Mouse (Mus musculus): ENCODE measurements around the gene Hdc. TPM values are rescaled to one million over a fixed set of nuclear protein-coding genes. Genes with fewer than 3 reads are reported as not detected.
"Not testable (repeated sequence)": the region's sequence is repeated elsewhere in the genome, so short reads cannot be mapped to it uniquely, and the experiment has no call there.

Gene Hdc
- polyA plus RNA-seq, 1 experiment from 2014 or later: 0.52 TPM

DNA sequence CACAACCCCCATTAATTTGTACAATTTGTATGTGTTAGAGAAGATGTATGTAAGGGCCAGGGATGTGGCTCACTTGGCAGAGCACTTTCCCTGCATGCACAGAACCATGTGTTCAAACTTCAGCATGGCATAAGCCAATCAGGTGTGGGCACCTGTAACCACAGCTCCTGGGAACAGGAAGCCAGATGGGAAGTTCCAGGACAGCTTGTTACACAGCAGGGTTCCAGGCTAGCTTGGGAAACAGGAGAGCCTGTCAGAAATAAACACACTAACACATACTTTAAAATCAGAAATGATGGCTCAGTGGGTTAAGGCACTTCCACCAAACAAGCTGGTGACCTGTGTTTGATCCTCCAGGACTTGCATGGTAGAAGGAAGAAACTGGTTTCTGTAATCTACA is 4.0 kb upstream of the Hdc start:
- Histone ChIP-seq H3K9me3 (no peaks in the 10 kb centered on the region), H3K36me3 (peaks cover 9% of the 10 kb centered on the region; the same call in 1 of the 2 replicates), H3K27me3 (no peaks in the 10 kb centered on the region), H3K27ac (replicated peaks) (no peak overlapping the region), H3K4me1 (peaks cover 4% of the 10 kb centered on the region; the same call in 1 of the 2 replicates), H3K9ac (replicated peaks) (no peak overlapping the region), H3K4me3 (no peak overlapping the region), H3K4me2 (replicated peaks) (no peak overlapping the region)
- ATAC-seq (ENCODE audit: low FRiP score, low read depth): no peak

- 86% methylated on average over 2 of the region's 2 CpGs for WGBS
- Histone ChIP-seq H3K4me3 (no peak overlapping the region), H3K27ac (replicated peaks) (no peak overlapping the region), H3K9me3 (no peaks in the 10 kb centered on the region), H3K9ac (replicated peaks) (no peak overlapping the region), H3K27me3 (no peaks in the 10 kb centered on the region), H3K4me1 (peaks cover 4% of the 10 kb centered on the region; the same call in 1 of the 2 replicates), H3K4me2 (replicated peaks) (no peak overlapping the region), H3K36me3 (peaks cover 9% of the 10 kb centered on the region; the same call in 1 of the 2 replicates)
- no peak for ATAC-seq (ENCODE audit: low FRiP score, low read depth)
Measured at GRCm38 (mm10) chr2:126622455-126622854, 3.4 kb upstream of the Hdc start.

DNA sequence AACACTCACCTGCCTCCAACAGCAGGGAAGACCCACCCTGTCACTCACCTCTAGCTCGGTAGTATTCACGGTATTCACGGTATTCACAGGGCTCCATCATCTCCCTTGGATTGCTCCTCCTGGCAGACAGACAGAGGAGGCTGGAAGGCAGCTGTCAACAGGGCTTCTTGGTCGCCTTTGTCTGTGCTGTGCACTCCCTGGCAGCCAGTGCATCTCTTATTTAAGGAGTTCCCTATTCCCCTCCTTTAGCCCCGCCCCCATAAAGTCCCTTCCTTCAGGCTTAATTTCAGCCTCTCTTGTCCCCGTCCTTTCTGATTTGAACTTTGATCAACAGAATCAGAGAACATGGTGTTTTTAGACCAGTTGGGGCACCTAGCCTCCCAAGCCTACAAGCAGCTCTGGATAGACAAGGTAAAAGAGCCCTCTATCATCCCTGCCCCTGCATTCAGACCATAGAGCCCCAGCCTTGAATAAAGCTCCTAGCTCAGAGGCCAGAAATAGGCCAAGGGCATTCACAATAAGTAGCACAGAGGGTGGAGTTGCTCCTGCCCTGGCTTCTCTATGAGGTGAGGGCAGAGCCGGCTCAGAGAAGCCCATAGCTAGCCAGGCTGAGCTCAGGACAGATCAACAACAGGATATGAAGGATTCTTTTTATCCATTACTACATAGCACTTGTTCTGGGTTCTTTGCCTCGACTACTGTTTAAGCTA is 474 bp downstream of the Hdc start:
- 26% methylated on average over 8 of the region's 8 CpGs for WGBS
- no peak overlapping the region for H3K4me3 ChIP-seq
- no peak overlapping the region for H3K27ac ChIP-seq (replicated peaks)
- peaks cover 4% of the 10 kb centered on the region; the same call in 1 of the 2 replicates for H3K4me1 ChIP-seq
- ATAC-seq (ENCODE audit: low FRiP score, low read depth): no peak
- H3K9me3 ChIP-seq: no peaks in the 10 kb centered on the region
- no peak overlapping the region for H3K4me2 ChIP-seq (replicated peaks)
- no peaks in the 10 kb centered on the region for H3K27me3 ChIP-seq
- no peaks in the 10 kb centered on the region for H3K36me3 ChIP-seq
- H3K9ac ChIP-seq (replicated peaks): no peak overlapping the region

GRCm38 (mm10) chr2:126615355-126615754 is 3.7 kb downstream of the Hdc start:
- no peak overlapping the region for H3K4me3 ChIP-seq
- H3K27ac ChIP-seq (replicated peaks): no peak overlapping the region
- H3K9me3 ChIP-seq: no peaks in the 10 kb centered on the region
- ATAC-seq (ENCODE audit: low FRiP score, low read depth): no peak
- no peak overlapping the region for H3K4me2 ChIP-seq (replicated peaks)
- H3K36me3 ChIP-seq: no peaks in the 10 kb centered on the region
- H3K4me1 ChIP-seq: peaks cover 4% of the 10 kb centered on the region; the same call in 1 of the 2 replicates
- no peaks in the 10 kb centered on the region for H3K27me3 ChIP-seq
- no peak overlapping the region for H3K9ac ChIP-seq (replicated peaks)
- 91% methylated on average over 3 of the region's 3 CpGs for WGBS

GRCm38 (mm10) chr2:126609600-126609999 is 9.5 kb downstream of the Hdc start:
- not testable (repeated sequence) for H3K27ac ChIP-seq (replicated peaks); H3K9ac ChIP-seq (replicated peaks); H3K9me3 ChIP-seq; H3K36me3 ChIP-seq; H3K4me2 ChIP-seq (replicated peaks); H3K27me3 ChIP-seq; ATAC-seq (ENCODE audit: low FRiP score, low read depth); H3K4me3 ChIP-seq; H3K4me1 ChIP-seq
- 86% methylated on average over 12 of the region's 12 CpGs for WGBS

DNA sequence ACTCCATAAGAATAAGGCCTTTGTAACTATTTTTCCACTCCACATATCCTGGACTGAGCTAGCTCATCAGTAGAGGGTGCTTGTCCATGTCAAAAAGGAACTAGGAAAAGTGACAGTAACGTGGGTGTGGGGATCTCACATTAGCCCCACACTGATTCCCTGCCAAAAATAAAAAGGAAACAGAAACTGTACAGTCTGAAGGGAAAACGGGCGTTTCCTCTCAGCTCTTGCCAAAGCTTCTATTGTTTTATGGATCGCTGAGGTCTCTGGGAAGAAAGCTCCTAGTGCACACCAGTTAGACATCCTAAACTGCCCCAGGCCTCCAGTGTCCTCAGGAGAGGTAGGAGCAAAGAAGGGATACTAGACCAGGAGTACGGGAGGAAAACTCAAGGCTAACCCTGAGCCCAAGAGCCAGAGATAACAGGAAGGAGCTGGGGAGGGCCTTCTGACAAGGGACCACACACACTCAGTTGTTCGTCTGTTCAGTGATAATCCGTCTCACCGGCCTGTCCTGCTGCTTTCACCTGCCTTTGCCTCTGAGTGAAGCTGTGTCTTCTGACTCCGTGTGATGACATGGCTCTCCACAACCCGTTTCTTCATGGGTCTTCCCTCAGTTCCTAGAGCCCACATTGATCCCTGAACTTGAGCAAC is 11.4 kb downstream of the Hdc start:
- H3K36me3 ChIP-seq: no peaks in the 10 kb centered on the region
- no peak overlapping the region for H3K4me2 ChIP-seq (replicated peaks)
- ATAC-seq (ENCODE audit: low FRiP score, low read depth): no peak
- H3K4me1 ChIP-seq: no peaks in the 10 kb centered on the region
- H3K27me3 ChIP-seq: no peaks in the 10 kb centered on the region
- H3K27ac ChIP-seq (replicated peaks): no peak overlapping the region
- H3K9ac ChIP-seq (replicated peaks): no peak overlapping the region
- no peaks in the 10 kb centered on the region for H3K9me3 ChIP-seq
- no peak overlapping the region for H3K4me3 ChIP-seq
- 74% methylated on average over 10 of the region's 10 CpGs for WGBS

GRCm38 (mm10) chr2:126606688-126607062 is 12.4 kb downstream of the Hdc start:
- no peaks in the 10 kb centered on the region for H3K27me3 ChIP-seq
- H3K9ac ChIP-seq (replicated peaks): no peak overlapping the region
- no peaks in the 10 kb centered on the region for H3K4me1 ChIP-seq
- no peak overlapping the region for H3K4me2 ChIP-seq (replicated peaks)
- no peak overlapping the region for H3K27ac ChIP-seq (replicated peaks)
- 73% methylated on average over 4 of the region's 4 CpGs for WGBS
- H3K9me3 ChIP-seq: no peaks in the 10 kb centered on the region
- ATAC-seq (ENCODE audit: low FRiP score, low read depth): no peak
- no peak overlapping the region for H3K4me3 ChIP-seq
- no peaks in the 10 kb centered on the region for H3K36me3 ChIP-seq

DNA sequence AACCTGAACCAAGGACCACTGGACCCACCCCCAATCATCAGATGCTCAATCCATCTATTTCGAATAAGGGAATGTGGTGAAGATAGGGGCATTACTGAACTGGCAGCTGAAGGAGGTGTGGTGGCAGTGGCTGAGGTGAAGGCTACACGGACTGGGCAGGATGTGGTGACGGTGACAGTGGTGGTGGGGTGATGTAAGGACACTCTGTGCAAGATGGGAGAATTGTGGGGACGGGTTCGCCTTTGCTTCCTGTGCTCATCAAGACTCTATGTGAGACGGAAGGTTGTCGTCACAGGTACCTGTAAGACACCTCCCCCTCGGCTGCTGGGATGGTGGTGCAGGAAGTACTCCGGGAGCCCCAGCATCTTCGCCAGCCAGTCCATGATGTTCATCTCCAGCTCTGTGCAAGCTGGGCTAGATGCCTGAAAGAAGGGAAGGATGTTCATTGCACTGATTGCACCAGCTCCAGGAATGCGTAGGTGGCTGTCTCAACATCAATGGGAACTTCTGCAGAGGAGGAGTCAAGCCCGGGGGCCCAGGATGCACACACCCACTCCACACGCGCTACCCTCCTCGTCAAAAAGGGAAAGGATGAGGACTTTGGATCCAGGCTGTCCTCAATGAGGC is 12.9 kb downstream of the Hdc start:
- no peak for ATAC-seq (ENCODE audit: low FRiP score, low read depth)
- no peaks in the 10 kb centered on the region for H3K9me3 ChIP-seq
- no peak overlapping the region for H3K4me2 ChIP-seq (replicated peaks)
- H3K36me3 ChIP-seq: no peaks in the 10 kb centered on the region
- H3K9ac ChIP-seq (replicated peaks): no peak overlapping the region
- H3K4me1 ChIP-seq: no peaks in the 10 kb centered on the region
- no peaks in the 10 kb centered on the region for H3K27me3 ChIP-seq
- H3K27ac ChIP-seq (replicated peaks): no peak overlapping the region
- H3K4me3 ChIP-seq: no peak overlapping the region
- 86% methylated on average over 15 of the region's 15 CpGs for WGBS

DNA sequence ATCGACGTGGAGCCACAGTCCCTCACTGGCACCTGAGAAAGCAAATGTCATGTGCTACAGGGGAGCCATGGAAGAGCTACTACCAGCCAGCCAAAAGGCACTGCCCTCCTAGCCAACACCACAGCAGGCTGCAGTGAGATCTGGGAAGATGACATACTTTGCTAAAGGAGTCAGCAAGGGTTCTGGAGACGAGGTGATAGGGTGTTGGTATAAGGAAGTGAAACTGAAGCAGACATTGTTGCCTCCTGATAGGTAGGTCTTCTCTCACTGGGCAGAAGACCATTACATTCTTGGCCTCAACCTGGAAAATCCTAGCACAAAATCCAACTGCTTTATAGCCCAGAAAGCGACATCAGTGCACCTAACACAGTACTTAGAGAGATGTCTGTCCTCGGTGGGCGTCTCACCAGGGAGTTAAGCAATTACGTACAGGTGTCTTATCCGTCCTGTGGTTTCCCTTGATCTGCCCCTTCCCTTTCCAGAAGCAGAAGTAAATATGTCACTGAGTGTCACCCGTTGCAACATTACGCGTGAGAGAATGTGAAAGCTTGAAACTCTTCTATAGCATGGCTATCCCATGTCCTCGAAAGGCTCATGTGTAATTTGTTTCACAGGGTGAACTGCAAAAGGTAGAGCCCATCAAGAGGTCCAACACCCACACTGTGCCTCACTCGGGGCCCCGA is 17.0 kb downstream of the Hdc start:
- H3K4me3 ChIP-seq: no peak overlapping the region
- no peaks in the 10 kb centered on the region for H3K36me3 ChIP-seq
- no peaks in the 10 kb centered on the region for H3K9me3 ChIP-seq
- H3K27me3 ChIP-seq: no peaks in the 10 kb centered on the region
- no peak overlapping the region for H3K9ac ChIP-seq (replicated peaks)
- H3K4me2 ChIP-seq (replicated peaks): no peak overlapping the region
- H3K27ac ChIP-seq (replicated peaks): no peak overlapping the region
- 88% methylated on average over 14 of the region's 14 CpGs for WGBS
- ATAC-seq (ENCODE audit: low FRiP score, low read depth): no peak
- H3K4me1 ChIP-seq: no peaks in the 10 kb centered on the region

- Histone ChIP-seq H3K4me2 (replicated peaks) (no peak overlapping the region), H3K4me1 (no peaks in the 10 kb centered on the region), H3K4me3 (no peak overlapping the region), H3K36me3 (no peaks in the 10 kb centered on the region), H3K27ac (replicated peaks) (no peak overlapping the region), H3K9me3 (no peaks in the 10 kb centered on the region), H3K9ac (replicated peaks) (no peak overlapping the region), H3K27me3 (no peaks in the 10 kb centered on the region)
- ATAC-seq (ENCODE audit: low FRiP score, low read depth): no peak
- 82% methylated on average over 14 of the region's 14 CpGs for WGBS
Measured at GRCm38 (mm10) chr2:126600533-126600932, 18.6 kb downstream of the Hdc start.

DNA sequence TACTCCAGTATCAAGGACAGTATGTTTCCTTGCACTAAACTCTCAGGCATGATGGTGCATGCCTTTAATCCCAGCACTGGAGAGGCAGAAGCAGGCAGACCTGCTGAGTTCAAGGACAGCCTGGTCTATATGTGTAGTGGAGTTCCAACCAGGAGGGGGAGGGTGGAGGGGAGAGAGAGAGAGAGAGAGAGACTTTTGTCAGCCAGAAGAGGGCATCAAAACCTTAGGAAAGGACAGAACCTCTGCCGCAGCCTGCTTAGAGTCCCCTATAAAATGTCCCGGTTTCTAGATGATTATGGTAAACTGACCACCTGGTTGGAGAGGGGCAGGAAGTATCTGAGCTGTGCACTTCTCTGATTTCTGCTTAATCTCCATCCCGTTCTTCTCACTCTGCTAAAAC is 20.1 kb downstream of the Hdc start:
- ATAC-seq (ENCODE audit: low FRiP score, low read depth): no peak
- Histone ChIP-seq H3K27ac (replicated peaks) (no peak overlapping the region), H3K4me1 (no peaks in the 10 kb centered on the region), H3K27me3 (no peaks in the 10 kb centered on the region), H3K4me2 (replicated peaks) (no peak overlapping the region), H3K9ac (replicated peaks) (no peak overlapping the region), H3K4me3 (no peak overlapping the region), H3K9me3 (no peaks in the 10 kb centered on the region), H3K36me3 (no peaks in the 10 kb centered on the region)
- 16% methylated on average over 3 of the region's 3 CpGs for WGBS

DNA sequence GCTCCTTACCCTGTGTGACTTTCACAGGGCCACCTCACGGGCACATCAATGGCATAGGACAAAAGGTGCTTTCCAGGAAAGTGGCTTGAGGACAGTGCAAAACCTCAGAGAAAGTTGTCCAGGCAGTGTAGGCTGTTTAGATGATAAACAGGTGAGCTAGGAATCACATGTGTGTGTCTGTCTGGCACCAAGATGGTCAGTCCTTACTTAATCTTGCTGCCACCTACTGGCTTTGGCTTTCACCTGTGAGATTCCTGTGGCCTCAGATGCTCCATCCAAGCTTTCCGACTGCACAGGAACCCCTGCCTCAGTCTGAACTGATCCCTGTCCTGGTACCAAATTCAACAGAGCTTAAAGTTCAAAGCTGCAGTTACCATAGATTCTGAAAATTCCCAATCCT is 20.7 kb downstream of the Hdc start:
- Histone ChIP-seq H3K36me3 (no peaks in the 10 kb centered on the region), H3K4me2 (replicated peaks) (no peak overlapping the region), H3K9me3 (no peaks in the 10 kb centered on the region), H3K4me1 (no peaks in the 10 kb centered on the region), H3K27me3 (no peaks in the 10 kb centered on the region), H3K27ac (replicated peaks) (no peak overlapping the region), H3K4me3 (no peak overlapping the region), H3K9ac (replicated peaks) (no peak overlapping the region)
- WGBS: 51% methylated on average over 2 of the region's 2 CpGs
- no peak for ATAC-seq (ENCODE audit: low FRiP score, low read depth)

Measured in midbrain, embryonic 12.5 days (tissue).